In the genomic region with DNA sequence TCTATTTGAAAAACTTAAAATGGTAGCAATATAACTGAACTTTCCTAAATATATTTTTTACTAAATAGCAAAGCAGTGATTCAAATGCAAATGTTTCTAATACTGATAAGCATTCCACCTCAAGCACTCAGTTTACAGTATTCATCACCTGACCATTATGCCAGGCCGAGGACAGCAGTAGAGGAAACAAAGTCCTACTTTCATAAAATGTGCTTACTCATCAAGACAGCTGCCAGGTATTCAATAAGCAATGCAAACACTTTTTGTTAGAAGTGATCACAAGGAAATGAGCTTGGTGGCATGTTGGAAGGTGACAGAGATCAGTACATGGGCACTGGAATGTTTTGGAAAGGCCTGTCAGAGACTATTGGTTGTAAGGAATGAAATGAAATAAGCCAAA, we compare ENCODE assay signal across 24 mouse cellular contexts. TPM values are rescaled to one million over a fixed set of nuclear protein-coding genes. Genes with fewer than 3 reads are reported as not detected.
"Had no signal": no experiment of that assay in that cellular context is flagged by ENCODE, and none has a peak within 500 bp of the region (broad histone marks: within the 10 kb centered on the region; RNA-seq: fewer than 3 reads in every experiment).

No protein-coding gene starts in this region.

- H3K36me3 ChIP-seq: midbrain, embryonic 10.5 days; midbrain, embryonic 12.5 days; midbrain, embryonic 15.5 days; neural tube, embryonic 12.5 days; stomach, embryonic 15.5 days had no signal

- DNase-seq: lung, adult 18-20 months; lung, embryonic 14.5 days; lung, postnatal 10 days; lung, postnatal 4 days; right cerebral cortex, postnatal 14 days; thymus, adult 2 months; thymus, postnatal 25 days; thymus, postnatal 4 days had no signal

- H3K4me1 ChIP-seq: midbrain, embryonic 10.5 days; midbrain, embryonic 12.5 days; midbrain, embryonic 15.5 days; neural tube, embryonic 12.5 days; stomach, embryonic 15.5 days had no signal

- H3K27me3 ChIP-seq: midbrain, embryonic 12.5 days; midbrain, embryonic 15.5 days; neural tube, embryonic 12.5 days; stomach, embryonic 15.5 days had no signal

- H3K27ac ChIP-seq: midbrain, embryonic 10.5 days; midbrain, embryonic 12.5 days; midbrain, embryonic 15.5 days; neural tube, embryonic 12.5 days; stomach, embryonic 15.5 days; stomach, postnatal 0 days had no signal

- H3K4me2 ChIP-seq: lung, embryonic 14.5 days; midbrain, embryonic 12.5 days; midbrain, embryonic 15.5 days; neural tube, embryonic 12.5 days; stomach, embryonic 15.5 days had no signal

- H3K4me3 ChIP-seq: midbrain, embryonic 10.5 days; midbrain, embryonic 12.5 days; midbrain, embryonic 15.5 days; neural tube, embryonic 12.5 days; stomach, embryonic 15.5 days had no signal

- H3K9ac ChIP-seq: lung, embryonic 14.5 days; midbrain, embryonic 12.5 days; midbrain, embryonic 15.5 days; neural tube, embryonic 12.5 days; stomach, embryonic 15.5 days had no signal

- H3K9me3 ChIP-seq: midbrain, embryonic 10.5 days; midbrain, embryonic 12.5 days; midbrain, embryonic 15.5 days; neural tube, embryonic 12.5 days; stomach, embryonic 15.5 days had no signal

- ATAC-seq: midbrain, embryonic 15.5 days had no signal

RNA-seq across cellular contexts. Expression of a gene that starts 9.0 kb away (rescaled TPM):
- total RNA-seq: megakaryocyte, adult 5-6 weeks; megakaryocyte-erythroid progenitor cell, adult 5-6 weeks; midbrain, postnatal 0 days; monocyte, adult 5-6 weeks; neutrophil, adult 5-6 weeks had no signal
- polyA plus RNA-seq: lung, embryonic 14.5 days; lung, embryonic 16.5 days; midbrain, embryonic 10.5 days; midbrain, embryonic 12.5 days; midbrain, embryonic 15.5 days; midbrain, postnatal 0 days; neural tube, embryonic 12.5 days; neural tube, embryonic 14.5 days; spleen, adult 2 months; stomach, embryonic 15.5 days; stomach, postnatal 0 days; testis, adult 2 months; urinary bladder, adult 2 months had no signal

RNA-seq across cellular contexts. Expression of a gene that starts 49.8 kb away (rescaled TPM):
- total RNA-seq: megakaryocyte, adult 5-6 weeks; megakaryocyte-erythroid progenitor cell, adult 5-6 weeks; midbrain, postnatal 0 days; monocyte, adult 5-6 weeks; neutrophil, adult 5-6 weeks had no signal
- polyA plus RNA-seq: lung, embryonic 14.5 days; lung, embryonic 16.5 days; midbrain, embryonic 10.5 days; midbrain, embryonic 12.5 days; midbrain, embryonic 15.5 days; midbrain, postnatal 0 days; neural tube, embryonic 12.5 days; neural tube, embryonic 14.5 days; spleen, adult 2 months; stomach, embryonic 15.5 days; stomach, postnatal 0 days; testis, adult 2 months; thymus, adult 2 months; urinary bladder, adult 2 months had no signal
